Mouse (Mus musculus) C2C12 (cell line): ENCODE data around the gene Ncf4. TPM values are rescaled to one million over a fixed set of nuclear protein-coding genes. Genes with fewer than 3 reads are reported as not detected.
A peak's percentile ranks its signal among the peaks of the same experiment; 100 is the strongest.

Experiments used
- H3K27me3 ChIP-seq: one replicate; pipeline ENCODE4 v1.6.1; 2011; ENCODE audit not compliant: control insufficient read depth, insufficient read depth, insufficient read length
- H3K36me3 ChIP-seq: one replicate; pipeline ENCODE4 v1.6.1; 2011; ENCODE audit not compliant: control insufficient read depth, insufficient read depth
- H3K4me3 ChIP-seq: one replicate; pipeline ENCODE4 v1.5.1; 2011; ENCODE audit warnings: mild to moderate bottlenecking, control low read depth; ENCODE audit not compliant: poor library complexity, insufficient read depth, severe bottlenecking
- H3K79me2 ChIP-seq: one replicate; pipeline ENCODE4 v1.6.1; 2011; ENCODE audit not compliant: control insufficient read depth, insufficient read depth
- H3K79me3 ChIP-seq: one replicate; pipeline ENCODE4 v1.6.1; 2011; ENCODE audit warnings: low read depth, control low read depth
- H3ac ChIP-seq: one replicate; pipeline ENCODE3; 2011; ENCODE audit warnings: low read depth; ENCODE audit not compliant: control insufficient read depth, insufficient read length
- CEBPB ChIP-seq: IDR thresholded peaks from one replicate; pipeline ENCODE4 v1.6.1; 2011; ENCODE audit warnings: low read depth, mild to moderate bottlenecking, control low read depth, moderate library complexity
- CTCF ChIP-seq: IDR thresholded peaks from one replicate; pipeline ENCODE4 v1.5.1; 2011; ENCODE audit not compliant: control insufficient read depth, insufficient read depth, insufficient read length
- FOSL1 ChIP-seq: IDR thresholded peaks from one replicate; pipeline ENCODE4 v1.8.0; 2011; ENCODE audit warnings: mild to moderate bottlenecking, low read length; ENCODE audit not compliant: poor library complexity, insufficient read depth, severe bottlenecking
- MAX ChIP-seq: IDR thresholded peaks from one replicate; pipeline ENCODE4 v1.6.1; 2011; ENCODE audit warnings: mild to moderate bottlenecking, control low read depth
- MYOD1 ChIP-seq: IDR thresholded peaks from one replicate; pipeline ENCODE4 v1.6.1; 2011; ENCODE audit warnings: low read depth; ENCODE audit not compliant: control insufficient read depth, insufficient read length
- MYOG ChIP-seq: IDR thresholded peaks from one replicate; pipeline ENCODE4 v1.6.1; 2011; ENCODE audit not compliant: control insufficient read depth, insufficient read length; ENCODE audit errors: extremely low read depth
- USF1 ChIP-seq: IDR thresholded peaks from one replicate; pipeline ENCODE4 v1.6.1; 2011; ENCODE audit warnings: low read depth, mild to moderate bottlenecking, control low read depth, moderate library complexity
- polyA plus RNA-seq: library from polyadenylated mRNA; unstranded; fragments of >200 nt; fragmentation: generic; extraction: Trizol; gene quantifications from one replicate; pipeline ENCODE4 v1.2.1, GENCODE M21; 2012; ENCODE audit warnings: missing spikeins

Gene Ncf4
- polyA plus RNA-seq, 1 experiment, result 0.67 TPM

- no peaks in the 10 kb centered on the region for H3K79me3 ChIP-seq
- H3ac ChIP-seq, result no peak overlapping the region
- TF ChIP-seq FOSL1, result no peak
- TF ChIP-seq USF1, result no peak
- TF ChIP-seq MYOD1, result no peak
- no peak for TF ChIP-seq CTCF
- no peak for TF ChIP-seq CEBPB
- TF ChIP-seq MAX, result no peak
- no peaks in the 10 kb centered on the region for H3K36me3 ChIP-seq
- no peaks in the 10 kb centered on the region for H3K27me3 ChIP-seq
- no peaks in the 10 kb centered on the region for H3K79me2 ChIP-seq
- H3K4me3 ChIP-seq, result no peak overlapping the region
Observed at GRCm38 (mm10) chr15:78260668-78261333, 16.2 kb downstream of the Ncf4 start.

DNA sequence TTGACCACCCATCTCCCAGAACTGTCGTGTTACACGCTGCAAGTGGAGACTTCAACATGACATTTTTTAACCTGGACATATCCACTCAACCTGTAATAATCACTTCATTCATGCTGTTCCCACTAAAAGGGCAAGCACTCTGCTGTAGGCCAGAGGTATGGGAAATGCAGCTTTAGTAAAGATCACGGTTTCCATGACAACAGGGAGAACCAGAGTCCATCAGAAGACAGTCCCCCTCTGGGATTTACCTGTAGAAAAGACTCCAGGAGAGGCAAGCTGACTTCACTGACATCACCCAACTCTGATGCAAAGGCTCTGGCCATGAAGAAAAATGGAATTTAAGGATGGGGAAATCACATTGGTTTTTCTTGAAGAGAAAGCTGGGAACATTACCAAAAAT, 18.7 kb downstream of the Ncf4 start:
- no peaks in the 10 kb centered on the region for H3K36me3 ChIP-seq

DNA sequence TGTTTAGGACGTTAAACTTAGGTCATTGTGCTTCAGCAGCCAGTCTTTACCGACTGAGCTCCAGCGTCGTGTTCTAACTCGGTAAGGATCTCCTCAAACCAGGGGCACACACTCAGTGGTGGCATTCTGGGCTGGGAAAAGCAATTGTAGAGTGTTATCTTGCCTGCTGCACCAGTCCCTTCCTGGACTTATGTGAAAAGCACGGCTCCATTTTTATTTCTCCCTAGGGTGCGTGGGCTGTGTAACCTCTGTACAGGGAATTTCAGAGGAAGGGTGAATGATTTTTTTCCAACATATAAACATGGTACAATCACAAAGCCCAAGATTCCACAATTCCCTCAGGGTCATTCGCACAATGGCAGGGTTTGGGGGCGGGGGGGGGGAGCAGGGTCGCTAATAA, 22.8 kb downstream of the Ncf4 start:
- Histone ChIP-seq H3K79me3 (no peaks in the 10 kb centered on the region), H3K4me3 (no peak overlapping the region), H3K79me2 (no peaks in the 10 kb centered on the region), H3K36me3 (no peaks in the 10 kb centered on the region), H3K27me3 (no peaks in the 10 kb centered on the region), H3ac (no peak overlapping the region)
- TF ChIP-seq CTCF (no peak), MAX (no peak), MYOG (no peak), CEBPB (no peak), MYOD1 (no peak), FOSL1 (no peak), USF1 (no peak)

More for the DNA sequence above, 18.7 kb downstream of the Ncf4 start:
- Histone ChIP-seq H3ac (no peak overlapping the region), H3K4me3 (no peak overlapping the region), H3K27me3 (no peaks in the 10 kb centered on the region), H3K79me3 (no peaks in the 10 kb centered on the region), H3K79me2 (no peaks in the 10 kb centered on the region)
- no peak for TF ChIP-seq MYOG
- TF ChIP-seq MAX, result no peak
- no peak for TF ChIP-seq CTCF
- TF ChIP-seq FOSL1, result no peak
- no peak for TF ChIP-seq CEBPB

GRCm38 (mm10) chr15:78267865-78268264, 23.3 kb downstream of the Ncf4 start:
- H3K36me3 ChIP-seq, result no peaks in the 10 kb centered on the region
- H3ac ChIP-seq, result no peak overlapping the region
- TF ChIP-seq USF1, result no peak
- TF ChIP-seq MYOD1, result peak; percentile 33
- no peak for TF ChIP-seq FOSL1
- no peak overlapping the region for H3K4me3 ChIP-seq
- no peaks in the 10 kb centered on the region for H3K79me3 ChIP-seq
- H3K27me3 ChIP-seq, result no peaks in the 10 kb centered on the region
- no peaks in the 10 kb centered on the region for H3K79me2 ChIP-seq

GRCm38 (mm10) chr15:78271208-78271607, 26.6 kb downstream of the Ncf4 start:
- Histone ChIP-seq H3K27me3 (no peaks in the 10 kb centered on the region), H3K79me2 (no peaks in the 10 kb centered on the region), H3K79me3 (no peaks in the 10 kb centered on the region), H3K4me3 (no peak overlapping the region), H3K36me3 (no peaks in the 10 kb centered on the region), H3ac (no peak overlapping the region)
- no peak for TF ChIP-seq MYOD1
- TF ChIP-seq CTCF, result no peak
- no peak for TF ChIP-seq MAX

DNA sequence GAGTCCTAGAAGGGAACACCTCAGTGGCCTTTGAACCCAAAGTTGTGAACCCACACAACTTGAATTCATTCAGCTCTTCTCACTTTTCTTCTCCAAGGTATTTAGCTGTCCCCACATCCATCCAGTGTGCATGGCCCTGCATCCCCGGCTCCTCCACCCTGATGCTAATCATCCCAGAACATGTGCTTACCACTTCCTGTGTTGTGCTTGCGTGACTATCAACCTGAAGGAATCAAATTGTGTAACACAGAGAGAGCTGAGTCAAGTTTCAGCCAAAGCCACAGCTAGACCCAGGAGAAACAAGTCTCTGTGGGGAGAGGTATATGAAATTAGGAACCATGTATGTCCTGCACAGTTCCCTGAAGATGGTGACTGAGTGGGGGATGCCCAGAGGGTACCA, 33.7 kb downstream of the Ncf4 start:
- Histone ChIP-seq H3K79me2 (no peaks in the 10 kb centered on the region), H3K4me3 (no peak overlapping the region), H3K36me3 (no peaks in the 10 kb centered on the region), H3ac (no peak overlapping the region), H3K79me3 (no peaks in the 10 kb centered on the region), H3K27me3 (no peaks in the 10 kb centered on the region)
- TF ChIP-seq CEBPB (peak; percentile 67), USF1 (no peak), FOSL1 (no peak), MAX (no peak)
